11 mouse cellular contexts compared by ENCODE assay signal in genomic region chr9:57351277-57351676, GRCm38 (mm10).
DNase-seq lines count a peak whose midpoint lies in the region; ATAC-seq and TF ChIP-seq lines count a peak whose summit lies in the region.
"Had no signal": no experiment of that assay in that cellular context is flagged by ENCODE, and none has a peak within 500 bp of the region (broad histone marks: within the 10 kb centered on the region; RNA-seq: fewer than 3 reads in every experiment).

No protein-coding gene starts in this region.

- no peak overlapping the region for H3K27ac ChIP-seq in layer of hippocampus, adult 2 months
- H3K27ac ChIP-seq in forebrain, embryonic 13.5 days: no peak overlapping the region
- H3K27ac ChIP-seq: embryonic facial prominence, embryonic 13.5 days; heart, embryonic 13.5 days had no signal

- no peaks in the 10 kb centered on the region for H3K9me3 ChIP-seq in forebrain, embryonic 13.5 days (replicated peaks)
- H3K9me3 ChIP-seq: embryonic facial prominence, embryonic 13.5 days had no signal

- no peaks in the 10 kb centered on the region for H3K27me3 ChIP-seq in forebrain, embryonic 13.5 days
- H3K27me3 ChIP-seq: embryonic facial prominence, embryonic 13.5 days; heart, embryonic 13.5 days had no signal

- H3K9ac ChIP-seq in forebrain, embryonic 13.5 days: no peak overlapping the region
- H3K9ac ChIP-seq: embryonic facial prominence, embryonic 13.5 days; heart, embryonic 13.5 days had no signal

- TF ChIP-seq CTCF in layer of hippocampus, adult 2 months (conservative IDR thresholded peaks at IDR 0.05): peak; percentile 65

- no peak for ATAC-seq in forebrain, embryonic 13.5 days

- DNase-seq in layer of hippocampus, adult 2 months (ENCODE audit: low spot score in 2 of 2): no peak
- no peak for DNase-seq in layer of hippocampus, postnatal 36 days
- DNase-seq in A20 (ENCODE audit: low read depth, low spot score): peak; percentile 35
- peak; percentile 28 for DNase-seq in ES-CJ7 (ENCODE audit: low read depth, low spot score)
- DNase-seq in lung, postnatal 14 days: peak; percentile 6
- DNase-seq in heart, adult 9 months (ENCODE audit: low spot score in 2 of 2): no peak
- DNase-seq: right cerebral cortex, adult 18-20 months had no signal

- H3K4me1 ChIP-seq in forebrain, embryonic 13.5 days: no peaks in the 10 kb centered on the region
- H3K4me1 ChIP-seq: heart, embryonic 13.5 days had no signal

- no peak overlapping the region for H3K4me2 ChIP-seq in forebrain, embryonic 13.5 days
- H3K4me2 ChIP-seq: embryonic facial prominence, embryonic 13.5 days; heart, embryonic 13.5 days had no signal

- H3K4me3 ChIP-seq in layer of hippocampus, adult 2 months: no peak overlapping the region
- H3K4me3 ChIP-seq in forebrain, embryonic 13.5 days: no peak overlapping the region
- H3K4me3 ChIP-seq: embryonic facial prominence, embryonic 13.5 days; heart, embryonic 13.5 days; myocyte had no signal

- WGBS in forebrain, embryonic 13.5 days: 38% methylated on average over 2 of the region's 2 CpGs

- H3K36me3 ChIP-seq in forebrain, embryonic 13.5 days (ENCODE audit: poor library complexity, severe bottlenecking): no peaks in the 10 kb centered on the region
- H3K36me3 ChIP-seq: embryonic facial prominence, embryonic 13.5 days; heart, embryonic 13.5 days had no signal

Comparison
In these comparisons a context has a peak if more than half of its experiments do, and no peak if none do; other contexts are left out.
1. DNase-seq: peak in A20 (single experiment), ES-CJ7 (single experiment) and lung, postnatal 14 days (single experiment); none in layer of hippocampus, adult 2 months (0 of 2), layer of hippocampus, postnatal 36 days (0 of 2) and heart, adult 9 months (0 of 2).